Mouse (Mus musculus): ENCODE measurements around the gene Phospho2. TPM values are rescaled to one million over a fixed set of nuclear protein-coding genes. Genes with fewer than 3 reads are reported as not detected.

Phospho2 gene
- polyA plus RNA-seq (2014; fragmentation: Nextera tagmentation; extraction: Ambion mirVana): 34.5 and 39.1 TPM in 2 replicates

GRCm38 (mm10) chr2:69789429-69790069 lies at the start of gene Phospho2, which contains the start of gene Ccdc173:
Phospho2 (plus strand) TSS chr2:69789623.
Ccdc173 (minus strand) TSS chr2:69789575.
- DNase-seq (ENCODE audit: low spot score): peak; percentile 99
- ATAC-seq (replicated peaks; ENCODE audit: low FRiP score): peak; percentile 95
- no peaks in the 10 kb centered on the region for H3K9me3 ChIP-seq (ENCODE audit: control insufficient read depth, low read length)
- peak within 1 kb of the TSS; percentile 49 for H3K4me3 ChIP-seq (ENCODE audit: low read depth, low read length)
- H3K27ac ChIP-seq (ENCODE audit: low read depth, low read length): peak within 1 kb of the TSS; percentile 52; the same call in 1 of the 2 replicates
- peak within 1 kb of the TSS; percentile 81 for H3K4me2 ChIP-seq (ENCODE audit: low read depth, low read length, severe bottlenecking)
- no peaks in the 10 kb centered on the region; the same call in 1 of the 2 replicates for H3K36me3 ChIP-seq (ENCODE audit: control insufficient read depth, insufficient read depth, low read length)
- no peaks in the 10 kb centered on the region for H3K27me3 ChIP-seq (ENCODE audit: control insufficient read depth, insufficient read depth, low read length)
- H3K9ac ChIP-seq (ENCODE audit: low read length): peak within 1 kb of the TSS; percentile 65
- H3K4me1 ChIP-seq (replicated peaks; ENCODE audit: control insufficient read depth, insufficient read depth, low read length): no peaks in the 10 kb centered on the region
- WGBS: 1% methylated on average over 48 of the region's 48 CpGs

GRCm38 (mm10) chr2:69745091-69745490 lies 44.3 kb upstream of the Phospho2 start:
- H3K4me1 ChIP-seq (replicated peaks; ENCODE audit: control insufficient read depth, insufficient read depth, low read length): no peaks in the 10 kb centered on the region
- no peaks in the 10 kb centered on the region for H3K27me3 ChIP-seq (ENCODE audit: control insufficient read depth, insufficient read depth, low read length)
- 93% methylated on average over 1 of the region's 1 CpGs for WGBS
- no peaks in the 10 kb centered on the region; the same call in 1 of the 2 replicates for H3K9me3 ChIP-seq (ENCODE audit: control insufficient read depth, low read length)
- DNase-seq (ENCODE audit: low spot score) (no peak), ATAC-seq (replicated peaks; ENCODE audit: low FRiP score) (no peak)
- H3K36me3 ChIP-seq (ENCODE audit: control insufficient read depth, insufficient read depth, low read length): peaks cover 10% of the 10 kb centered on the region
- no peak overlapping the region for H3K9ac ChIP-seq (ENCODE audit: low read length)
- H3K4me2 ChIP-seq (ENCODE audit: low read depth, low read length, severe bottlenecking): no peak overlapping the region
- H3K4me3 ChIP-seq (ENCODE audit: low read depth, low read length): no peak overlapping the region
- H3K27ac ChIP-seq (ENCODE audit: low read depth, low read length): no peak overlapping the region

- 59% methylated on average over 5 of the region's 5 CpGs for WGBS
- Histone ChIP-seq H3K4me1 (replicated peaks; ENCODE audit: control insufficient read depth, insufficient read depth, low read length) (no peaks in the 10 kb centered on the region), H3K27ac (ENCODE audit: low read depth, low read length) (no peak overlapping the region), H3K4me2 (ENCODE audit: low read depth, low read length, severe bottlenecking) (no peak overlapping the region), H3K27me3 (ENCODE audit: control insufficient read depth, insufficient read depth, low read length) (no peaks in the 10 kb centered on the region), H3K4me3 (ENCODE audit: low read depth, low read length) (no peak overlapping the region), H3K9ac (ENCODE audit: low read length) (no peak overlapping the region), H3K9me3 (ENCODE audit: control insufficient read depth, low read length) (no peaks in the 10 kb centered on the region), H3K36me3 (ENCODE audit: control insufficient read depth, insufficient read depth, low read length) (no peaks in the 10 kb centered on the region)
- DNase-seq (ENCODE audit: low spot score): no peak
- no peak for ATAC-seq (replicated peaks; ENCODE audit: low FRiP score)
Measured at GRCm38 (mm10) chr2:69760980-69761379, 28.4 kb upstream of the Phospho2 start.

GRCm38 (mm10) chr2:69763340-69763739 lies 26.1 kb upstream of the Phospho2 start:
- DNase-seq (ENCODE audit: low spot score) (no peak), ATAC-seq (replicated peaks; ENCODE audit: low FRiP score) (no peak)
- Histone ChIP-seq H3K4me1 (replicated peaks; ENCODE audit: control insufficient read depth, insufficient read depth, low read length) (no peaks in the 10 kb centered on the region), H3K4me2 (ENCODE audit: low read depth, low read length, severe bottlenecking) (no peak overlapping the region), H3K9me3 (ENCODE audit: control insufficient read depth, low read length) (no peaks in the 10 kb centered on the region), H3K27me3 (ENCODE audit: control insufficient read depth, insufficient read depth, low read length) (no peaks in the 10 kb centered on the region), H3K9ac (ENCODE audit: low read length) (no peak overlapping the region), H3K4me3 (ENCODE audit: low read depth, low read length) (no peak overlapping the region), H3K27ac (ENCODE audit: low read depth, low read length) (no peak overlapping the region), H3K36me3 (ENCODE audit: control insufficient read depth, insufficient read depth, low read length) (no peaks in the 10 kb centered on the region)
- 87% methylated on average over 4 of the region's 4 CpGs for WGBS

GRCm38 (mm10) chr2:69764716-69765115 lies 24.7 kb upstream of the Phospho2 start:
- no peaks in the 10 kb centered on the region for H3K36me3 ChIP-seq (ENCODE audit: control insufficient read depth, insufficient read depth, low read length)
- DNase-seq (ENCODE audit: low spot score) (no peak), ATAC-seq (replicated peaks; ENCODE audit: low FRiP score) (no peak)
- no peak overlapping the region for H3K9ac ChIP-seq (ENCODE audit: low read length)
- H3K27ac ChIP-seq (ENCODE audit: low read depth, low read length): no peak overlapping the region
- H3K27me3 ChIP-seq (ENCODE audit: control insufficient read depth, insufficient read depth, low read length): no peaks in the 10 kb centered on the region
- no peak overlapping the region for H3K4me3 ChIP-seq (ENCODE audit: low read depth, low read length)
- 97% methylated on average over 1 of the region's 1 CpGs for WGBS
- H3K9me3 ChIP-seq (ENCODE audit: control insufficient read depth, low read length): no peaks in the 10 kb centered on the region
- no peak overlapping the region for H3K4me2 ChIP-seq (ENCODE audit: low read depth, low read length, severe bottlenecking)
- H3K4me1 ChIP-seq (replicated peaks; ENCODE audit: control insufficient read depth, insufficient read depth, low read length): no peaks in the 10 kb centered on the region

GRCm38 (mm10) chr2:69773331-69773730 lies 16.1 kb upstream of the Phospho2 start:
- H3K4me1 ChIP-seq (replicated peaks; ENCODE audit: control insufficient read depth, insufficient read depth, low read length): no peaks in the 10 kb centered on the region
- no peak overlapping the region for H3K9ac ChIP-seq (ENCODE audit: low read length)
- WGBS: over 99% methylated on average over 3 of the region's 3 CpGs
- H3K27me3 ChIP-seq (ENCODE audit: control insufficient read depth, insufficient read depth, low read length): no peaks in the 10 kb centered on the region
- H3K4me2 ChIP-seq (ENCODE audit: low read depth, low read length, severe bottlenecking): no peak overlapping the region
- H3K36me3 ChIP-seq (ENCODE audit: control insufficient read depth, insufficient read depth, low read length): no peaks in the 10 kb centered on the region
- no peaks in the 10 kb centered on the region for H3K9me3 ChIP-seq (ENCODE audit: control insufficient read depth, low read length)
- H3K4me3 ChIP-seq (ENCODE audit: low read depth, low read length): no peak overlapping the region
- no peak overlapping the region for H3K27ac ChIP-seq (ENCODE audit: low read depth, low read length)
- ATAC-seq (replicated peaks; ENCODE audit: low FRiP score): no peak
- no peak for DNase-seq (ENCODE audit: low spot score)

GRCm38 (mm10) chr2:69777985-69778835 lies 11.2 kb upstream of the Phospho2 start:
- H3K9me3 ChIP-seq (ENCODE audit: control insufficient read depth, low read length): no peaks in the 10 kb centered on the region
- H3K27me3 ChIP-seq (ENCODE audit: control insufficient read depth, insufficient read depth, low read length): no peaks in the 10 kb centered on the region
- ATAC-seq (replicated peaks; ENCODE audit: low FRiP score) (no peak), DNase-seq (ENCODE audit: low spot score) (no peak)
- H3K9ac ChIP-seq (ENCODE audit: low read length): no peak overlapping the region
- no peaks in the 10 kb centered on the region for H3K36me3 ChIP-seq (ENCODE audit: control insufficient read depth, insufficient read depth, low read length)
- no peaks in the 10 kb centered on the region for H3K4me1 ChIP-seq (replicated peaks; ENCODE audit: control insufficient read depth, insufficient read depth, low read length)
- WGBS: 73% methylated on average over 7 of the region's 7 CpGs
- H3K4me2 ChIP-seq (ENCODE audit: low read depth, low read length, severe bottlenecking): no peak overlapping the region
- H3K4me3 ChIP-seq (ENCODE audit: low read depth, low read length): no peak overlapping the region
- no peak overlapping the region for H3K27ac ChIP-seq (ENCODE audit: low read depth, low read length)

GRCm38 (mm10) chr2:69778836-69779177 lies 10.6 kb upstream of the Phospho2 start:
- H3K27ac ChIP-seq (ENCODE audit: low read depth, low read length): no peak overlapping the region
- H3K9ac ChIP-seq (ENCODE audit: low read length): no peak overlapping the region
- H3K4me3 ChIP-seq (ENCODE audit: low read depth, low read length): no peak overlapping the region
- no peaks in the 10 kb centered on the region for H3K4me1 ChIP-seq (replicated peaks; ENCODE audit: control insufficient read depth, insufficient read depth, low read length)
- WGBS: 51% methylated on average over 5 of the region's 5 CpGs
- DNase-seq (ENCODE audit: low spot score) (no peak), ATAC-seq (replicated peaks; ENCODE audit: low FRiP score) (no peak)
- H3K9me3 ChIP-seq (ENCODE audit: control insufficient read depth, low read length): no peaks in the 10 kb centered on the region
- H3K36me3 ChIP-seq (ENCODE audit: control insufficient read depth, insufficient read depth, low read length): no peaks in the 10 kb centered on the region
- no peaks in the 10 kb centered on the region for H3K27me3 ChIP-seq (ENCODE audit: control insufficient read depth, insufficient read depth, low read length)
- no peak overlapping the region for H3K4me2 ChIP-seq (ENCODE audit: low read depth, low read length, severe bottlenecking)
